Comparison of ENCODE assay signal across 8 mouse cellular contexts in the genomic region with DNA sequence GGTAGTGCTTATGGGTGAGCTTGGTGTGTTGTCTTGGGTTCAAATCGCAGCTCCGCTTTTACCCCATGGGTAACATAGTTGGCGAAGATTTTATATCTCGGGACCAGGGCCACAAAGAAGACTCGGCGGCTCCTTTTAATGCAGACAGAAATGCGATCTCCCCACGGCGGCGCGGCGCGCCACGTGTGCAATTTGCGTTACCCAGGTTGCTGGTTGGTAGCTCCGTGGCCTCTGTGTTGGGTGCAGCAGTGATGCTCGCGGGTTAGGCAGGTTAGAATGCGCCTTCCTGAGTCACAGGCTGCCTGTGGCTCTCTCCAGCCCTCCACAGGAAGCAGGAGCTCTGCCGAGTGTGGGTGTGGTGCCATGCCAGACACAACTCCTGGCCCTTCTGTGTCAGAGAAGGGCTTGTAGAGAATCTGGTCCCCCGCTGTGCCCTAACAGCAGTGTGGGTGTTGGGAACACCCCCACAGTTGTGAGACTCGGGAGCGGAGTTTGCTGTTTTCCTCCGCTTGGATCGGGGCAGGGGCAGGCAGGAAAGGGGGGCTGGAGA. TPM values are rescaled to one million over a fixed set of nuclear protein-coding genes. Genes with fewer than 3 reads are reported as not detected.
DNase-seq lines count a peak whose midpoint lies in the region; ATAC-seq and TF ChIP-seq lines count a peak whose summit lies in the region.

No protein-coding gene starts in this region.

- H3K4me2 ChIP-seq in kidney, postnatal 0 days (ENCODE audit: low read length): peak overlapping the region; percentile 66
- peak overlapping the region; percentile 64 for H3K4me2 ChIP-seq in embryonic facial prominence, embryonic 12.5 days (replicated peaks)
- H3K4me2 ChIP-seq in intestine, postnatal 0 days (replicated peaks; ENCODE audit: low read depth): peak overlapping the region; percentile 52
- peak overlapping the region; percentile 64 for H3K4me2 ChIP-seq in neural tube, embryonic 13.5 days

- H3K27me3 ChIP-seq in kidney, postnatal 0 days (ENCODE audit: insufficient read depth, low read length): peaks cover 10% of the 10 kb centered on the region; the same call in 1 of the 2 replicates
- peaks cover 37% of the 10 kb centered on the region for H3K27me3 ChIP-seq in embryonic facial prominence, embryonic 12.5 days
- peaks cover 25% of the 10 kb centered on the region for H3K27me3 ChIP-seq in intestine, postnatal 0 days (replicated peaks; ENCODE audit: control insufficient read depth, insufficient read depth, low read length)
- peaks cover 50% of the 10 kb centered on the region for H3K27me3 ChIP-seq in neural tube, embryonic 13.5 days

- DNase-seq in kidney, postnatal 0 days (ENCODE audit: low spot score): no peak
- no peak for DNase-seq in kidney, postnatal 14 days
- DNase-seq in cerebellum, adult 9-11 months: no peak
- DNase-seq in spleen, postnatal 14 days (ENCODE audit: low spot score in 2 of 2): no peak
- no peak for DNase-seq in left cerebral cortex, adult 8-10 months (ENCODE audit: low spot score in 2 of 2)

- peak overlapping the region; percentile 28 for H3K4me3 ChIP-seq in kidney, postnatal 0 days (replicated peaks; ENCODE audit: low read depth, low read length)
- H3K4me3 ChIP-seq in embryonic facial prominence, embryonic 12.5 days: peak overlapping the region; percentile 37
- peak overlapping the region; percentile 38 for H3K4me3 ChIP-seq in intestine, postnatal 0 days (ENCODE audit: low read depth, low read length)
- peak overlapping the region; percentile 37 for H3K4me3 ChIP-seq in neural tube, embryonic 13.5 days

- no peaks in the 10 kb centered on the region for H3K36me3 ChIP-seq in kidney, postnatal 0 days (ENCODE audit: insufficient read depth, low read length)
- H3K36me3 ChIP-seq in embryonic facial prominence, embryonic 12.5 days: no peaks in the 10 kb centered on the region
- no peaks in the 10 kb centered on the region for H3K36me3 ChIP-seq in intestine, postnatal 0 days (ENCODE audit: control insufficient read depth, insufficient read depth)
- H3K36me3 ChIP-seq in neural tube, embryonic 13.5 days: no peaks in the 10 kb centered on the region

- WGBS in kidney, postnatal 0 days: 9% methylated on average over 25 of the region's 25 CpGs
- WGBS in embryonic facial prominence, embryonic 12.5 days: 5% methylated on average over 25 of the region's 25 CpGs
- 12% methylated on average over 25 of the region's 25 CpGs for WGBS in intestine, postnatal 0 days
- 9% methylated on average over 25 of the region's 25 CpGs for WGBS in neural tube, embryonic 13.5 days

- 0 out of 2 replicates have a peak overlapping the region, but pooled peaks have one; percentile 28 for H3K9ac ChIP-seq in kidney, postnatal 0 days (ENCODE audit: low read depth, low read length)
- no peak overlapping the region; the same call in 1 of the 2 replicates for H3K9ac ChIP-seq in embryonic facial prominence, embryonic 12.5 days
- H3K9ac ChIP-seq in intestine, postnatal 0 days (ENCODE audit: low read depth, low read length): peak overlapping the region; percentile 42
- peak overlapping the region; percentile 60 for H3K9ac ChIP-seq in neural tube, embryonic 13.5 days

- peaks cover 24% of the 10 kb centered on the region for H3K4me1 ChIP-seq in kidney, postnatal 0 days (replicated peaks; ENCODE audit: insufficient read depth, low read length)
- peaks cover 21% of the 10 kb centered on the region for H3K4me1 ChIP-seq in embryonic facial prominence, embryonic 12.5 days
- no peaks in the 10 kb centered on the region for H3K4me1 ChIP-seq in intestine, postnatal 0 days (replicated peaks; ENCODE audit: control insufficient read depth, insufficient read depth, low read length)
- peaks cover 34% of the 10 kb centered on the region for H3K4me1 ChIP-seq in neural tube, embryonic 13.5 days (replicated peaks)

- no peak for TF ChIP-seq CTCF in kidney, postnatal 0 days (IDR thresholded peaks at IDR 0.05; ENCODE audit: low read depth)
- TF ChIP-seq CTCF in intestine, postnatal 0 days (IDR thresholded peaks at IDR 0.05; ENCODE audit: low read depth): no peak

- ATAC-seq in kidney, postnatal 0 days (replicated peaks; ENCODE audit: low FRiP score, low read depth): no peak
- no peak for ATAC-seq in embryonic facial prominence, embryonic 12.5 days (ENCODE audit: insufficient number of reproducible peaks, insufficient read depth, low FRiP score, low TSS enrichment)
- no peak for ATAC-seq in intestine, postnatal 0 days
- peak; percentile 19; the same call in 1 of the 2 replicates for ATAC-seq in neural tube, embryonic 13.5 days (ENCODE audit: low read depth)

- H3K9me3 ChIP-seq in kidney, postnatal 0 days (replicated peaks; ENCODE audit: low read length): no peaks in the 10 kb centered on the region
- H3K9me3 ChIP-seq in embryonic facial prominence, embryonic 12.5 days: 0 out of 2 replicates have a peak, but pooled peaks cover 6% of the 10 kb centered on the region
- no peaks in the 10 kb centered on the region; the same call in 1 of the 2 replicates for H3K9me3 ChIP-seq in intestine, postnatal 0 days (ENCODE audit: control insufficient read depth)
- H3K9me3 ChIP-seq in neural tube, embryonic 13.5 days: peaks cover 8% of the 10 kb centered on the region; the same call in 1 of the 2 replicates

- H3K27ac ChIP-seq in kidney, postnatal 0 days: no peak overlapping the region
- H3K27ac ChIP-seq in embryonic facial prominence, embryonic 12.5 days: no peak overlapping the region
- no peak overlapping the region; the same call in 1 of the 2 replicates for H3K27ac ChIP-seq in intestine, postnatal 0 days (ENCODE audit: low read depth, low read length)
- no peak overlapping the region; the same call in 1 of the 2 replicates for H3K27ac ChIP-seq in neural tube, embryonic 13.5 days (replicated peaks)

RNA-seq across cellular contexts. Expression of gene Bdkrb2, which starts 0.8 kb away (rescaled TPM):
- 0.98 and 1.1 TPM in 2 replicates for polyA plus RNA-seq in kidney, postnatal 0 days (2015; fragmentation: Nextera tagmentation; extraction: Ambion mirVana)
- 0.99 and 1.1 TPM in 2 replicates for polyA plus RNA-seq in embryonic facial prominence, embryonic 12.5 days (2016; fragmentation: Nextera tagmentation; extraction: Ambion mirVana)
- polyA plus RNA-seq in intestine, postnatal 0 days (2015; fragmentation: Nextera tagmentation; extraction: Ambion mirVana): 3.8 and 4.4 TPM in 2 replicates
- 4.5 and 5.2 TPM in 2 replicates for polyA plus RNA-seq in neural tube, embryonic 13.5 days (2015; fragmentation: Nextera tagmentation; extraction: Ambion mirVana)
- total RNA-seq in left cerebral cortex, adult 8-10 months (2022): 1 to 10 TPM in 3 of 4 experiments, under 1 TPM in 1; 0.68 to 1.2 (median 1.2) TPM

RNA-seq across cellular contexts. Expression of gene Bdkrb1, which starts 39.1 kb away (rescaled TPM):
- 0.11 TPM in 1 of 2 replicates, not detected in the other for polyA plus RNA-seq in kidney, postnatal 0 days (2015; fragmentation: Nextera tagmentation; extraction: Ambion mirVana)
- polyA plus RNA-seq in embryonic facial prominence, embryonic 12.5 days (2016; fragmentation: Nextera tagmentation; extraction: Ambion mirVana): not detected in 2 replicates
- 0.40 and 0.58 TPM in 2 replicates for polyA plus RNA-seq in intestine, postnatal 0 days (2015; fragmentation: Nextera tagmentation; extraction: Ambion mirVana)
- polyA plus RNA-seq in neural tube, embryonic 13.5 days (2015; fragmentation: Nextera tagmentation; extraction: Ambion mirVana): not detected in 2 replicates
- not detected for total RNA-seq in left cerebral cortex, adult 8-10 months (2022)
